Mouse (Mus musculus) c-Kit-positive CD71-positive TER-119-negative erythroid progenitor cells, embryonic 14.5 days (primary cell): ENCODE data around the gene Ubl3.

Experiments used
- DNase-seq: peaks from one replicate; pipeline ENCODE4 v3.0.0-alpha.2; 2013; ENCODE audit warnings: low read depth

Ubl3 gene

DNA sequence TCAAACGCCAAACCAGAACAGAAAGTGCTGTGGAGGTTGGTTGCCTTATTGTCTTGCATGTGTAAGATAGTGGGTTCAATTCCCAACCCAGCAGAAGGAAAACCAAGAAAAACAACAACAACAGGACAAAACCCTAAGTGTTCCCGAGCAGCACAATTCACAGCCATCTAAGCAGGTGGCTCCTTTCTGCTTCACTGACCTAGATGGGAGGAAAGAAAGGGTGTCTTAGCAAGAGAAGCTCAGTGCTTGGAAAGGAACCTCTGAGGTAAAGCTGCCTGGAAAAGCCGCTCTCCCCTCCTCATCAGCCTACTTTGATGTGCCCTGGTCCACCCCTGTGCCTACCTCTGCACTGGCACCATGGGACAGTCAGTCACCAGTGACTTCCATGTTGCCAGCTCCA lies 70.8 kb downstream of the Ubl3 start:
- no peak for DNase-seq

DNA sequence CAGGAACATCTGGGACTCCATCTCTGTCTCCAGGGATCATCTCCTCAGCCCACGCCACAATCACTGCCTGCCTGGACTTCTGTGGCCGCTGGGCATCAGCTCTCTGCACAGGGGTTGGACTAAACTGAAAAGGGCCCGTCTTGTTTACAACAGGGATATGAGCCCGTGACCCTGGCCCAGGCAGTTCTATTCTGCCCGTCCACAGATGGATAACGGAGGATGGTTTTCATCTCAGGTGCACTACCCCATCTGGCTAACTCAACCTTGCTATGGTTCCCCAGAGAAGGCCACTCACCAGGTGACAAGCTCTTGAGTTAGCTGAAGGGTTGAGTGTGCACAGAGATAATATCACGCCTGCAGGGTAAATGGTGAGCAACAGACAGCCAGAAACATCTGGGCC lies 78.2 kb downstream of the Ubl3 start:
- no peak for DNase-seq

DNA sequence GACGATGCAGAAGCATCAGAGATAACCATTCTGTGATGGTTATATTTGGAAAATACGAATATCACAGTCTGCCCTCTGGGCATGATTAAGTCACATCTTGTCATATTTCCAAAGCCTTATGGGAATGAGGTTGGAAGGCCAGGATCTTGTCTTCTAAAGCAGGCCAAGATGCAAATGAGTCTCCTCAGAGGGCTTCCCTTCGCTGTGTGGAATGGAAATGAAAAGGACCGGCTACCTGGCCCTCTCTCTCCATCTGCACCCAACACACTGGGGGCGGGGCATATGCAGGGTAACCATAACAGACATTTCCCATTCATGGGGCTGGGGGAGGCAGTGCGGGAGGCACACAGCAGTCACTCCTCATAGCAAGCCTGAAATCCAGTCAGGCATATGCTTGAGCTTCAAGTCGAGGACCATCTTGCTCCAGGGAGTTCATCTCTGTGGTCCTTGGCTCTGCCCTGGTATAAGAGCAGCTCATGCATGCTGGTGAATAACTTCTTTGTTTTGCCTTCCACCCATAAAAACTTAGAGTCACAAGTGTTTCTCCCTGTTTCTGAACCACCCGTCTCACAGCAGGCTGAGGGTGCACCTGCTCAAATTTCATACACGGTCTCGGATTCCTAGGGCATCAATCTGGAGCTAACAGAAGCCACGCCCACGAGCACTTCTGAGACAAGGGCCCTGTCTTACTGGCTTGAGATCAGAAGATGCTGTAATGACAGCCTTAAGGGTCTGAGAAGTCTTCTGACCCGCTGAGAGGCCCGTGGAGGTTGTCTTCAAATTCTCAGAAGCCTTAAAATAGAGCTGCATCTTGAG lies 83.8 kb downstream of the Ubl3 start:
- DNase-seq: no peak

DNA sequence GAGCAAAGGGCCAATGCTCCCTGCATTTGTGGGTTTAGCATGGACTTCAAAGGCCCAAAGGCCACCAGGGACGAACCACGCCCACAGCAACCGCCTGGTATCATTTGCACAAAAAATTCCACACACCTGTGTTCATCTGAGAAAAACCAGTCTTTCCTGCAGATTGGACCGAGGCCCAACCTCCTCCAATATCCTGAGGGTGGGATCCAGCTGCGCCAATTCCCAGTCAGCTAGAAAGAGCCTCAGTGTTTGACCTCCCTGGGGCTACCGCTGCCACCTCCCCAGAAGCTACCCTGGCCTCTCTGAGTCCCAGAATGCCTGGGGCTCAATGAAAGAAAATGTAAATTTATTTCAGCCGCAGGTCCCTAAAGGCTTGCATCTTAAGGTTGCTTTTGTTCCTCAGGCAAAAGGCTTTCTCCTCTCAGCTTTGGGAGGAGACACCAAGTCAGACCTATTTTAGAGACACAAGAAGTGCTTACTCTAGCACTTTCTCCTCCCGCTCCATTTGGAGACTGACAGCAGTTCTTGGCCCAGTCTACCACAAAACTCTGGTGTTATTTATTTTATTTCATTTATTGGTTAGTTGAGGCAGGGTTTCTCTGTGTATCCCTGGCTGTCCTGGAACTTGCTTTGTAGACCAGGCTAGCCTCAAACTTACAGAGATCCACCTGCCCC lies 85.5 kb downstream of the Ubl3 start:
- DNase-seq: no peak

DNA sequence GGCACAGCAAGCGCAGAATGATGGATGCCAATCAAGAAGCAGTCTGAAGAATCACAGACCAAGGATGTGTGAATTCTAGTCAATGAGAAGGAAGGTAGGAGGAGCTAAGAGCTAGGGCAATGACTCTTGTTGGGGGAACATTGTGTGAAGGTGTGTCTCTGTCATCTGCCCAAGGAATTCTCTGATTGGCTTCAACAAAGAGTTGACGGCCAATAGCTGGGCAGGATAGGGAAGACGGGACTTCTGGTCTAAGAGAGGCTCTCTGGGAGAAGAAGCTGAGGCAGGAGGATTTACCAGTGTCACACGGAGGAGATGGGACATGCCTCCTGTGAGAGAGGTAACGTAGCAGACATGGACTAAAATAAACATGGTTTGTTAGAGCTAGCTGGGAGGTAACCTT lies 86.5 kb downstream of the Ubl3 start:
- DNase-seq: no peak

DNA sequence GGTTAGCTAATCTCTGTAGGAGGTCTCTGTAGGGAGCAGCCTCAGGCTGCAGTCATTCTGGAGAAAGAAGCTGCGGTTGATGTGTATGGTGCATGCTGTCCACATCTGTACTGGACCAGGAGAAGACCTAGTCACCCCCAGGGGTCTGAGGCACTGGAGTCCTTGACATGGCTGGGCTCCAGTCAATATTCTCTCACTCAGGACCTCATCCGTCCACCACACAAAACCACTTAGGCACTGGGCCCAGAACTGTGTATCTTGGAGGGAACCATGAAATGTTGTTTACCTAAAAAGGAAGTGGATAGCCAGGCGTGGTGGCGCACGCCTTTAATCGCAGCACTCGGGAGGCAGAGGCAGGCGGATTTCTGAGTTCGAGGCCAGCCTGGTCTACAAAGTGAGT lies 87.5 kb downstream of the Ubl3 start:
- DNase-seq: no peak

DNA sequence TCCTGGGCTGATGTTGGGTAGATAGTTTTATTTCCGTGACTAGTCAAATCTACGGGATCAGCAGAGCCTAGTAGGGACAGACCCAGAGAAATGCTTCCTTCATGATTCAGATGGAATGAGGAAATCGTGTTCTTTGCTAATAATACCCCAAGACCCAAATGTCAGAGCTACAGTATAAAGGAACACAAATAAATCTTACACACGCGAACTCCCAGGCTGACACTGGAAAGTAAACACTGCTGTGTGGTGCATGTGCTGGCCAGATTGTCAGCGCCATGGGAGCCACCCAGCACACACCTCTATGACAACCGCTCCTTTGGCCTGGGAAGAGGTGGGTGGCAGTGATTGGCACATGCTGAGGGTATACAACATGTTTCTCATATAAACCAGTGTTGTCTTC lies 88.1 kb downstream of the Ubl3 start:
- DNase-seq: no peak

DNA sequence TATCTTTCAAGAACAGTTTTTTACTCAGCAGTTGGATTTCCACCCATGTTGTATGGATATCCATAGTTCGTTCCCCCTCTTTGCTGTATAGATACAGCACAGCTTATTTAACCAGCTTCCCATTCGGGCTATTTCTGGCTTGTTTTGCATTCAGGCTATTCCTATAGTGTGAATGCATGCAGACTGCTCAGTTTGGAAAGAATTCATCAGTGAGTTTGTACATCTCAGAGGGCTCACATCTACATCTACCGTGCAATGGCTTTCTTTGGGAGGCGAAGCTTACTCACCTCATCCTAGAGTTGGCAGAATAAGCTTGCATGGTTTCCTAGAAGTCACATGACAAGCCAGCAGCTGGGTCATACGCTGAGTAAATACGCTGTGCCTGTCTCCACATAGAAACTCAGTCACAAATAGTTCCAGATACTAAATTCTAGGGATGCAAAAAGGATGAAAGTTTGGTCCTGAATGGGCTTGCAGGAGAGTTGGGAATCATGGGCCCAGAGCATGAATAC lies 88.8 kb downstream of the Ubl3 start:
- no peak for DNase-seq
